Mouse (Mus musculus) heart, embryonic 13.5 days (tissue): ENCODE results near the gene Acads. TPM values are rescaled to one million over a fixed set of nuclear protein-coding genes. Genes with fewer than 3 reads are reported as not detected.
"Not testable (repeated sequence)": the region's sequence is repeated elsewhere in the genome, so short reads cannot be mapped to it uniquely, and the experiment has no call there.

Source experiments
- ATAC-seq: fragments of 200-750 bp; cut with Nextera tagmentation; 2 replicates; pipeline ENCODE4 v1.8.0; 2017; ENCODE audit warnings: moderate TSS enrichment; ENCODE audit not compliant: insufficient number of reproducible peaks, low FRiP score, low TSS enrichment; ENCODE audit errors: extremely low read depth
- H3K27ac ChIP-seq: fragments of 300-500 bp; sonication (generic); replicated peaks from 2 replicates; pipeline ENCODE4 v1.5.1; 2015; ENCODE audit warnings: moderate library complexity, mild to moderate bottlenecking, inconsistent platforms
- H3K27me3 ChIP-seq: fragments of 300-500 bp; sonication (generic); replicated peaks from 2 replicates; pipeline ENCODE4 v1.6.1; 2015; ENCODE audit warnings: mild to moderate bottlenecking, inconsistent platforms
- H3K36me3 ChIP-seq: fragments of 300-500 bp; sonication (generic); 2 replicates; pipeline ENCODE4 v1.6.1; 2015; ENCODE audit warnings: mild to moderate bottlenecking, inconsistent platforms
- H3K4me1 ChIP-seq: fragments of 300-500 bp; sonication (generic); 2 replicates; pipeline ENCODE4 v1.6.1; 2015; ENCODE audit warnings: inconsistent platforms
- H3K4me2 ChIP-seq: fragments of 300-500 bp; sonication (generic); 2 replicates; pipeline ENCODE4 v1.6.1; 2015; ENCODE audit warnings: inconsistent platforms, mild to moderate bottlenecking, moderate library complexity
- H3K4me3 ChIP-seq: fragments of 300-500 bp; sonication (generic); 2 replicates; pipeline ENCODE4 v1.5.1; 2015; ENCODE audit warnings: moderate library complexity, mild to moderate bottlenecking, inconsistent platforms
- H3K9ac ChIP-seq: fragments of 300-500 bp; sonication (generic); 2 replicates; pipeline ENCODE4 v1.6.1; 2015; ENCODE audit warnings: inconsistent platforms, mild to moderate bottlenecking, moderate library complexity
- H3K9me3 ChIP-seq: fragments of 300-500 bp; sonication (generic); 2 replicates; pipeline ENCODE4 v1.6.1; 2016; ENCODE audit warnings: inconsistent platforms
- WGBS: fragments of 180-500 bp; shearing (Covaris S2); methylation state at CpG from one replicate; pipeline ENCODE4 v1.1.7; 2015; ENCODE audit warnings: mixed read lengths; 5-methylcytosine and 5-hydroxymethylcytosine counted together
- polyA plus RNA-seq: library from polyadenylated mRNA; unstranded; fragments of >200 nt; fragmentation: Nextera tagmentation; extraction: Ambion mirVana; gene quantifications from 2 replicates; pipeline ENCODE4 v1.2.1, GENCODE M21; 2015

Gene Acads
- polyA plus RNA-seq, 1 experiment from 2014 or later, result 103 TPM

GRCm38 (mm10) chr5:115116426-115116825, 2.7 kb downstream of the Acads start:
- WGBS, result 78% methylated on average over 3 of the region's 3 CpGs
- Histone ChIP-seq H3K27ac (no peak overlapping the region), H3K27me3 (no peaks in the 10 kb centered on the region), H3K4me2 (no peak overlapping the region), H3K9me3 (no peaks in the 10 kb centered on the region), H3K9ac (no peak overlapping the region), H3K36me3 (peaks cover 62% of the 10 kb centered on the region), H3K4me3 (no peak overlapping the region), H3K4me1 (peaks cover 13% of the 10 kb centered on the region)
- ATAC-seq, result no peak

- peaks cover 81% of the 10 kb centered on the region for H3K36me3 ChIP-seq
- H3K4me3 ChIP-seq, result no peak overlapping the region
- no peaks in the 10 kb centered on the region for H3K9me3 ChIP-seq
- WGBS, result 87% methylated on average over 8 of the region's 8 CpGs
- H3K4me2 ChIP-seq, result no peak overlapping the region
- H3K9ac ChIP-seq, result no peak overlapping the region
- peaks cover 12% of the 10 kb centered on the region for H3K4me1 ChIP-seq
- ATAC-seq, result no peak
- no peak overlapping the region for H3K27ac ChIP-seq
- H3K27me3 ChIP-seq, result no peaks in the 10 kb centered on the region
These were observed 4.6 kb downstream of the Acads start for GRCm38 (mm10) chr5:115114501-115114900.

- Histone ChIP-seq H3K4me1 (peaks cover 4% of the 10 kb centered on the region), H3K36me3 (peaks cover 90% of the 10 kb centered on the region), H3K9me3 (no peaks in the 10 kb centered on the region), H3K27ac (no peak overlapping the region), H3K9ac (no peak overlapping the region), H3K4me2 (no peak overlapping the region), H3K4me3 (no peak overlapping the region), H3K27me3 (no peaks in the 10 kb centered on the region)
- no peak for ATAC-seq
- 93% methylated on average over 12 of the region's 12 CpGs for WGBS
These were observed 5.9 kb downstream of the Acads start for GRCm38 (mm10) chr5:115113244-115113643.

GRCm38 (mm10) chr5:115111156-115111555, 8.0 kb downstream of the Acads start:
- no peaks in the 10 kb centered on the region for H3K9me3 ChIP-seq
- no peak overlapping the region for H3K4me2 ChIP-seq
- H3K27me3 ChIP-seq, result no peaks in the 10 kb centered on the region
- H3K9ac ChIP-seq, result no peak overlapping the region
- no peak overlapping the region for H3K4me3 ChIP-seq
- H3K4me1 ChIP-seq, result no peaks in the 10 kb centered on the region
- ATAC-seq, result no peak
- peaks cover 90% of the 10 kb centered on the region for H3K36me3 ChIP-seq
- no peak overlapping the region for H3K27ac ChIP-seq
- 85% methylated on average over 8 of the region's 8 CpGs for WGBS

GRCm38 (mm10) chr5:115103253-115103652, 15.9 kb downstream of the Acads start:
- WGBS, result 94% methylated on average over 23 of the region's 23 CpGs
- H3K4me2 ChIP-seq, H3K9me3 ChIP-seq, H3K4me1 ChIP-seq, H3K4me3 ChIP-seq, ATAC-seq, H3K27me3 ChIP-seq, H3K27ac ChIP-seq, H3K9ac ChIP-seq: not testable (repeated sequence)
- peaks cover 87% of the 10 kb centered on the region for H3K36me3 ChIP-seq

- H3K27me3 ChIP-seq, result no peaks in the 10 kb centered on the region
- H3K9ac ChIP-seq, result no peak overlapping the region
- H3K4me1 ChIP-seq, result no peaks in the 10 kb centered on the region
- no peaks in the 10 kb centered on the region for H3K9me3 ChIP-seq
- no peak for ATAC-seq
- no peak overlapping the region for H3K27ac ChIP-seq
- no peak overlapping the region for H3K4me2 ChIP-seq
- WGBS, result 85% methylated on average over 2 of the region's 2 CpGs
- H3K4me3 ChIP-seq, result no peak overlapping the region
- peaks cover 87% of the 10 kb centered on the region for H3K36me3 ChIP-seq
These were observed 16.9 kb downstream of the Acads start for GRCm38 (mm10) chr5:115102231-115102630.

- H3K9ac ChIP-seq, result no peak overlapping the region
- H3K4me3 ChIP-seq, result no peak overlapping the region
- no peak for ATAC-seq
- H3K36me3 ChIP-seq, result peaks cover 95% of the 10 kb centered on the region
- no peaks in the 10 kb centered on the region for H3K9me3 ChIP-seq
- no peaks in the 10 kb centered on the region for H3K4me1 ChIP-seq
- no peak overlapping the region for H3K4me2 ChIP-seq
- 85% methylated on average over 6 of the region's 6 CpGs for WGBS
- H3K27me3 ChIP-seq, result no peaks in the 10 kb centered on the region
- no peak overlapping the region for H3K27ac ChIP-seq
These were observed 18.7 kb downstream of the Acads start for GRCm38 (mm10) chr5:115100473-115100872.

GRCm38 (mm10) chr5:115099991-115100390, 19.2 kb downstream of the Acads start:
- 80% methylated on average over 9 of the region's 9 CpGs for WGBS
- no peak overlapping the region for H3K9ac ChIP-seq
- H3K9me3 ChIP-seq, result no peaks in the 10 kb centered on the region
- ATAC-seq, result no peak
- peaks cover 95% of the 10 kb centered on the region for H3K36me3 ChIP-seq
- H3K27ac ChIP-seq, result no peak overlapping the region
- H3K4me2 ChIP-seq, result no peak overlapping the region
- H3K27me3 ChIP-seq, result no peaks in the 10 kb centered on the region
- H3K4me1 ChIP-seq, result peaks cover 4% of the 10 kb centered on the region; the same call in 1 of the 2 replicates
- H3K4me3 ChIP-seq, result no peak overlapping the region

- no peak overlapping the region for H3K27ac ChIP-seq
- H3K9me3 ChIP-seq, result no peaks in the 10 kb centered on the region
- peaks cover 7% of the 10 kb centered on the region; the same call in 1 of the 2 replicates for H3K4me1 ChIP-seq
- WGBS, result 80% methylated on average over 5 of the region's 5 CpGs
- H3K4me3 ChIP-seq, result no peak overlapping the region
- no peak overlapping the region for H3K9ac ChIP-seq
- no peak for ATAC-seq
- H3K4me2 ChIP-seq, result no peak overlapping the region
- H3K36me3 ChIP-seq, result peaks cover 96% of the 10 kb centered on the region
- no peaks in the 10 kb centered on the region for H3K27me3 ChIP-seq
These were observed 19.6 kb downstream of the Acads start for GRCm38 (mm10) chr5:115099530-115099929.

- Histone ChIP-seq H3K4me2 (no peak within 1 kb of the TSS), H3K27ac (no peak within 1 kb of the TSS), H3K9ac (no peak within 1 kb of the TSS), H3K4me3 (no peak within 1 kb of the TSS), H3K27me3 (no peaks in the 10 kb centered on the region), H3K36me3 (peaks cover 94% of the 10 kb centered on the region), H3K4me1 (peaks cover 18% of the 10 kb centered on the region), H3K9me3 (no peaks in the 10 kb centered on the region)
- no peak for ATAC-seq
- 89% methylated on average over 8 of the region's 8 CpGs for WGBS
These were observed 21.0 kb downstream of the Acads start, which contains the start of gene Gm10401 for GRCm38 (mm10) chr5:115098195-115098594. Gene Gm10401 (minus strand): TSS chr5:115098295.

GRCm38 (mm10) chr5:115091776-115092175, 27.4 kb downstream of the Acads start:
- H3K4me3 ChIP-seq, result no peak overlapping the region
- 90% methylated on average over 6 of the region's 6 CpGs for WGBS
- H3K4me1 ChIP-seq, result peaks cover 22% of the 10 kb centered on the region
- H3K27me3 ChIP-seq, result no peaks in the 10 kb centered on the region
- H3K27ac ChIP-seq, result no peak overlapping the region
- no peak overlapping the region for H3K4me2 ChIP-seq
- peaks cover 93% of the 10 kb centered on the region for H3K36me3 ChIP-seq
- H3K9me3 ChIP-seq, result no peaks in the 10 kb centered on the region
- no peak for ATAC-seq
- no peak overlapping the region for H3K9ac ChIP-seq

- H3K27me3 ChIP-seq, result no peaks in the 10 kb centered on the region
- no peak overlapping the region for H3K27ac ChIP-seq
- peaks cover 22% of the 10 kb centered on the region for H3K4me1 ChIP-seq
- no peak overlapping the region for H3K9ac ChIP-seq
- no peak overlapping the region for H3K4me3 ChIP-seq
- H3K36me3 ChIP-seq, result peaks cover 93% of the 10 kb centered on the region
- no peak for ATAC-seq
- no peaks in the 10 kb centered on the region for H3K9me3 ChIP-seq
- WGBS, result 59% methylated on average over 3 of the region's 3 CpGs
- H3K4me2 ChIP-seq, result no peak overlapping the region
These were observed 28.1 kb downstream of the Acads start for GRCm38 (mm10) chr5:115091015-115091414.
